Mouse (Mus musculus) forebrain, embryonic 16.5 days (tissue): ENCODE measurements around the gene Dcxr. TPM values are rescaled to one million over a fixed set of nuclear protein-coding genes. Genes with fewer than 3 reads are reported as not detected.
A peak's percentile ranks its signal among the peaks of the same experiment; 100 is the strongest.
"Not testable (repeated sequence)": the region's sequence is repeated elsewhere in the genome, so short reads cannot be mapped to it uniquely, and the experiment has no call there.

Experiments used
- ATAC-seq: fragments of 200-750 bp; cut with Nextera tagmentation; 2 replicates; pipeline ENCODE4 v1.8.0; 2017; ENCODE audit warnings: mild to moderate bottlenecking, moderate library complexity
- H3K27ac ChIP-seq: fragments of 300-500 bp; sonication (generic); 2 replicates; pipeline ENCODE4 v1.5.1; 2014; ENCODE audit warnings: low read length, control low read depth
- H3K27me3 ChIP-seq: fragments of 300-500 bp; sonication (generic); replicated peaks from 2 replicates; pipeline ENCODE4 v1.6.1; 2014; ENCODE audit warnings: low read length; ENCODE audit not compliant: control insufficient read depth, insufficient read depth
- H3K36me3 ChIP-seq: fragments of 300-500 bp; sonication (generic); 2 replicates; pipeline ENCODE4 v1.6.1; 2014; ENCODE audit not compliant: control insufficient read depth, insufficient read depth
- H3K4me1 ChIP-seq: fragments of 300-500 bp; sonication (generic); replicated peaks from 2 replicates; pipeline ENCODE4 v1.6.1; 2014; ENCODE audit warnings: low read length; ENCODE audit not compliant: control insufficient read depth, insufficient read depth
- H3K4me2 ChIP-seq: fragments of 300-500 bp; sonication (generic); 2 replicates; pipeline ENCODE4 v1.6.1; 2014; ENCODE audit warnings: mild to moderate bottlenecking, low read length, control low read depth
- H3K4me3 ChIP-seq: fragments of 300-500 bp; sonication (generic); replicated peaks from 2 replicates; pipeline ENCODE4 v1.5.1; 2014; ENCODE audit warnings: mild to moderate bottlenecking, low read length, control low read depth
- H3K9ac ChIP-seq: fragments of 300-500 bp; sonication (generic); replicated peaks from 2 replicates; pipeline ENCODE4 v1.6.1; 2014; ENCODE audit warnings: low read depth, low read length, control low read depth
- H3K9me3 ChIP-seq: fragments of 300-500 bp; sonication (generic); 2 replicates; pipeline ENCODE4 v1.6.1; 2016; ENCODE audit warnings: low read length; ENCODE audit not compliant: control insufficient read depth
- WGBS: fragments of 180-500 bp; shearing (Covaris S2); extraction: QIAGEN DNeasy Blood & Tissue Kit; methylation state at CpG from one replicate; pipeline ENCODE4 v1.1.7; 2014; 5-methylcytosine and 5-hydroxymethylcytosine counted together
- polyA plus RNA-seq: library from polyadenylated mRNA; unstranded; fragments of >200 nt; fragmentation: Nextera tagmentation; extraction: Ambion mirVana; gene quantifications from 2 replicates; pipeline ENCODE4 v1.2.1, GENCODE M21; 2015

The Dcxr gene
- 7.6 TPM in 2 replicates for polyA plus RNA-seq

DNA sequence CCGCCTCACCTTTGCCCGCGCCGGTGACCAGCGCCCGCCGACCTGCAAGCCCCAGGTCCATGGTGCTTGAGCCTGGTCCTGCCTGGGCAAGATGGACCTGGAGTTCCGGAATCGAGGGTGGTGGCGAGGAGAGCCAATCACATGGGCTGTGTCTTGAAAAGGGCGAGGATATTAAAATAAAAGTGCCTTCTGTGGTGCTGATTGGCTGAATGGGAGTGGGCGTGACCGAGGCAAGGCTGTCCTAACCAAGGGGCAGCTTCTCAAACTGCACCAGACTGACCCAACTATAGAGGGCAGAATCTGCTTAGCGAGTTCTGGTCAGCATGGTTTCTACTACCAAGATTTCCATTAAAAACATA lies at the start of gene Dcxr:
Gene Dcxr (minus strand): TSS at position 113 of the 359 bp plus-strand sequence.
- no peak within 1 kb of the TSS for H3K27ac ChIP-seq
- WGBS = 0% methylated on average over 14 of the region's 14 CpGs

DNA sequence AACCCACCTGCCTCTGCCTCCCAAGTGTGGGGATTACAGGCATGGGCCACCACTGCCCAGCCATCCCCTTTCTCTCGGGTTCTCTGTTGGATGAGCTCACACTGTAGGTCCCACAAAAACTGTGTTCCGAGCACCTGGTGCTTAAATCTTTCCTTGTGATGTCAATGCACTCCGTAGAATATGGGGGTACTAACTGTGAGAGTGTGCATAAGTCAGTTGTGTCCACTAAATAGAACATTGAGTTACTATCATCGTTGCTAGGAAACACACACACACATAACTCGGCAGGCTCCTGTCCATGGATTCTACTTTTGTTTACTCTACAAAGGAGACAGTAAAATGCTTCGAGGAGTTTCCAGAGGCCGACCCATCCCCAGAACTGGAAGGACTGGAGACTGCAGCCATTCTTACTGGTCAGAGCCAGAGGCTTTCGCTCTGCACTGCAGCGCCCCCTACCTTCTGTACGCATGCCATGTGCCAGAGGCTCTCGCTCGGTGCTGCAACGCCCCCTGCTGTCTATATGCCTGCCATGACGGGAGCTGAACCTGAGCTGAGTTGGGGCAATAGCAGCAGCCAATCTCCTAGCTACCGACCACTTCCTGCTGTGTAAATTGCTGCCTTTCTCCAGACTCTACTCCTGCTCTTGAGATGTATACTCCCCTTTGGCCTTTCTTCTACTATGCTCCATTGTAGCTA lies 48.8 kb upstream of the Dcxr start:
- WGBS = 26% methylated on average over 15 of the region's 15 CpGs
- H3K27ac ChIP-seq = no peak overlapping the region
- no peaks in the 10 kb centered on the region for H3K4me1 ChIP-seq
- peak; percentile 88 for ATAC-seq
- no peak overlapping the region for H3K4me3 ChIP-seq
- H3K27me3 ChIP-seq = no peaks in the 10 kb centered on the region
- no peak overlapping the region for H3K9ac ChIP-seq
- H3K4me2 ChIP-seq = no peak overlapping the region
- no peaks in the 10 kb centered on the region; the same call in 1 of the 2 replicates for H3K36me3 ChIP-seq
- H3K9me3 ChIP-seq = no peaks in the 10 kb centered on the region

More for the DNA sequence above, at the start of gene Dcxr:
- Histone ChIP-seq H3K9me3 (no peaks in the 10 kb centered on the region), H3K27me3 (no peaks in the 10 kb centered on the region), H3K36me3 (no peaks in the 10 kb centered on the region), H3K9ac (peak within 1 kb of the TSS; percentile 64), H3K4me2 (peak within 1 kb of the TSS; percentile 84), H3K4me1 (peaks cover 12% of the 10 kb centered on the region), H3K4me3 (peak within 1 kb of the TSS; percentile 54)
- ATAC-seq = peak; percentile 87

DNA sequence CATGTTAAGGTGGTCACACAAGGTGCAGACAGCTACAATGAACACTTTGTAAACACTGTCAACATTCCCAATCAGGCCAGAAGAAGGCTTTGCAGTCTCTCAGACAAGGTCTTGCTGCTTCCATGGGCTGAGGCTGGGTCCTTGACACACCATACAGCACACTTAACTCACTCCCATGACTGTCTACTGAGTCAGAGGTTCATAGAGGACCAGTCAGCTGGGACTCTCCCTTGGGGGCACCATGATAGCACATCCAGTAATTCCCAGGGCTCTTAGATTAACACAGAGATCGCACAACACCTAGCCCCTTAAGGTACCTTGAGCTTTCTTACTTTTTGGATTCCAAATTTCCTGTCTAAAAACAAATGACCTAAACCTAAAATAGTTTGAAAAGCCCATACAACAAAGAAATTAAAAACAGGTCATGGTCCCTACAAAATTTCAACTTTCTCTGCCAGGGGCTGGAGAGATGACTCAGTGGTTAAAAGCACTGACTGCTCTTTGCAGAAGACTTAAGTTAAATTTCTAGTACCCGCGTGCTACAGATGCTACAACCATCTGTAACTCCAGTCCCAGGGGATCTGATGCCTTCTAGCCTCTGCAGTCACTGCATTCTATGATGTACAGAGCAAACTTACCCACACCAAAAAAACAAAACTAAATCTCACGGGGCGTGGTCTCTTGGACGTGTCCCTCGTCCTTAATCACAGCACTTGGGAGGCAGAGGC lies 46.5 kb upstream of the Dcxr start:
- WGBS = 86% methylated on average over 7 of the region's 7 CpGs
- ATAC-seq = no peak
- H3K36me3 ChIP-seq = no peaks in the 10 kb centered on the region

DNA sequence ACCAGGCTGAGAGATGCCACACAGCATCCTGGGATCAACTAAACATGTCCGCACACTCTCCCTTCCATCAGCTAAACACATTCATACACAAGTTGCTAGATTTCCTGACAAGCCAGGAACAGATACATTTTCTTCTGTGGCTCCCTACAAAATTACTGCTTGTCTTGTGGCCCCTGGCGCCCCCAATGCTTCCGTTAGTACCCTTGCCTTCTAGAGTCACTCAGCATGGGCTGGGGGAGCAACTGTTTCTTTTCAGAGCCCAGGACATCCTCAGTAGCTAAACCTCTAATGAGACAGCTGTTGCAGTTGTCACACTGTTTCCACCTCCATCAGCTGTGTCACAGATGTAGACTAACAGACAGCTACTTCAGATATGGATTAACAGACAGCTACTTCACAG lies 45.7 kb upstream of the Dcxr start:
- ATAC-seq = no peak
- 86% methylated on average over 3 of the region's 3 CpGs for WGBS
- no peaks in the 10 kb centered on the region for H3K9me3 ChIP-seq

More for the DNA sequence above, 46.5 kb upstream of the Dcxr start:
- Histone ChIP-seq H3K27ac (no peak overlapping the region), H3K4me3 (no peak overlapping the region), H3K9ac (no peak overlapping the region), H3K9me3 (no peaks in the 10 kb centered on the region), H3K27me3 (no peaks in the 10 kb centered on the region), H3K4me2 (no peak overlapping the region), H3K4me1 (no peaks in the 10 kb centered on the region)

DNA sequence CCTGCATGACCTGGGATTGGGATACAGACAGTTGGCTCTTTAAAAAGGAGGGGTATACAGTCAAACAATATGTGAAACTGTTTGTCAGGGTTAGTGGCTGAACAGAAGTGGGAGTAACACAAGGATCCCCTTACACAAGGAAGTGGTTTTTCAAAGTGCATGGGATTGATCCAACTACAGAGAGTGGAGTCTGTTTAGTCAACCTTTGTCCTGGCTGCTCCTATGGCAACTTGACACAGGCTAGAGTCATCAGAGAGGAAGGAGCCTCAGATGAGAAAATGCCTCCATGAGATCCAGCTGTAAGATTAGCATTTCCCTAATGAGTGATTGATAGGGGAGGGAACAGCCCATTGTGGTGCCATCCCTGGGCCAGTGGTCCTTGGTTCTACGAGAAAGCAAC lies 41.1 kb upstream of the Dcxr start:
- Histone ChIP-seq H3K27me3 (no peaks in the 10 kb centered on the region), H3K4me2 (no peak overlapping the region), H3K9ac (no peak overlapping the region), H3K9me3 (no peaks in the 10 kb centered on the region), H3K4me1 (no peaks in the 10 kb centered on the region), H3K4me3 (no peak overlapping the region), H3K27ac (no peak overlapping the region), H3K36me3 (no peaks in the 10 kb centered on the region)
- WGBS = 64% methylated on average over 1 of the region's 1 CpGs
- ATAC-seq = no peak

More for the DNA sequence above, 45.7 kb upstream of the Dcxr start:
- Histone ChIP-seq H3K4me2 (no peak overlapping the region), H3K4me3 (no peak overlapping the region), H3K27ac (no peak overlapping the region), H3K36me3 (no peaks in the 10 kb centered on the region), H3K4me1 (no peaks in the 10 kb centered on the region), H3K9ac (no peak overlapping the region), H3K27me3 (no peaks in the 10 kb centered on the region)

DNA sequence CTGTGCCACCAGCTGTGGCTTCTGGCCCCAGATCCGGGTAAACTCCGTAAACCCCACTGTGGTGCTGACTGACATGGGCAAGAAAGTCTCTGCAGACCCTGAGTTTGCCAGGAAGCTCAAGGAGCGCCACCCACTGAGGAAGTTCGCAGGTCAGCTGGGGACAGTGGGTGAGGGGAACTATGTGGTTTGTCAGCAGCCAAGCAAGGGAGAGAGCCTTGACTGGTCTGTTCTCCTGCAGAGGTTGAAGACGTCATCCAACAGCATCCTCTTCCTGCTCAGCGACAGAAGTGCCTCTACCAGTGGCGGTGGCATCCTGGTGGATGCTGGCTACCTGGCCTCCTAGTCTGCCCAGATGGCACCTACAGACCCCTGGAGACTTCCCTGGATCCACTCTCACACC lies 39.9 kb upstream of the Dcxr start:
- H3K36me3 ChIP-seq, H3K27me3 ChIP-seq, H3K27ac ChIP-seq, H3K4me1 ChIP-seq, H3K9me3 ChIP-seq, H3K4me2 ChIP-seq, ATAC-seq, H3K4me3 ChIP-seq, H3K9ac ChIP-seq: not testable (repeated sequence)
- WGBS = 79% methylated on average over 3 of the region's 7 CpGs

DNA sequence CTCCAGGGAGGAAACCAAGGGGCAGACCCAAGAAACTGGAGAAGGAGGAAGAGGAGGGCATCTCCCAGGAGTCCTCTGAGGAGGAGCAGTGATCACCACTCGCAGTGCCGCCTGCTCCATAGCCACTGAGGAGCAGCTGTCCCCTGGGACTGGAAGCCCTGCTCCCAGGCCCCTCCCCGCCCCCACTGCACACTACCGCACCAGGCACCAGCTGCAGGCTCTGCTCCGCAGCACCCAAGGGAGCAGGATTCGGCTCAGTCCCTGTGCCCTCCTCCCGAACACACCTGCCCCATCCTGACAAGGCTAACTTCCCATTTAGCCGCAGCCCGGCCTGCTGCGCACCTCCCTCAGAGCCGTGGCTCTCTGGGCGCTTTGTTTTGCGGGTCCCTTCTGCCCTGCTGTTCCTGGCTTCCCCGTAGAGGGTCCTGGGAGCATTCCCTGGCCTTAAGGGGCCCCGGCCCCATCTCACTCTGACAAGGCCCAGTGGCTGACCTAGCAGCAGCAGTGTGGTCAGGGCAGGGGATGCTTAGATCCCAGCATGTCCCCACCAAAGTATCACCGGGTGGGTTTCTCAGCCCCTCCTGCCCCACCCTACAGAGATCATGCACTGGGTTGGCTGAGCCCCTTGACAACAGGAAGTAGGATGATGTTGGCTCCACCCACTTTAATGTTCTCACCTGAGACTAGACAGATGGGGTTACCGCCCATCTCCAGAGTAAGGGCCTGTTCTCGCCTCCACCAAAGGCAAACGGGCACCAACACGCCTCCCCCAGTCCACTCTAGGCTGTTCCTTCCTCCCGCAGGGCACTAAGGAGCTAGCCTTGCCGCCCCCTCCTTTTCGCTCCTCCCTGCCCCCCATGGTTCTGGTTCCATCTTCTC lies 36.3 kb upstream of the Dcxr start:
- not testable (repeated sequence) for H3K9ac ChIP-seq, H3K36me3 ChIP-seq, H3K9me3 ChIP-seq, H3K27me3 ChIP-seq, H3K4me1 ChIP-seq, H3K27ac ChIP-seq, H3K4me3 ChIP-seq, H3K4me2 ChIP-seq
- 15% methylated on average over 6 of the region's 23 CpGs for WGBS
- ATAC-seq = 0 out of 2 replicates have a peak, but pooled peaks have one; percentile 36

DNA sequence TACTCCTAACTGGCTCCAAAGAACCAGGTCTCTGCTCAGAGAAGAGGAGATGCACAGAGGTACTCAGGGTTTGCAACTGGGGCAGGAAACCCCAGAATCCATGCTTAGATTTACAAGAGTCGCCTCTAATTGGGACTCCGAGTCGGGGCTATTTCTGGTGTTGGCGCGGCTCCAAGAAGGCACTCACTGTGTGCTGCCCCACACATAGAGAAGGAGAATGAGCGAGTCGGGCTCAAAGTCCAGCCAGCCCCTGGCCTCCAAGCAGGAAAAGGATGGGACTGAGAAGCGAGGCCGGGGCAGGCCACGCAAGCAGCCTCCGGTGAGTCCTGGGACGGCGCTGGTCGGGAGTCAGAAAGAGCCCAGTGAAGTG lies 35.6 kb upstream of the Dcxr start, which contains the start of gene Hmga1b:
Gene Hmga1b (plus strand): TSS at position 123 of the 370 bp plus-strand sequence.
- H3K4me3 ChIP-seq, H3K9me3 ChIP-seq, H3K36me3 ChIP-seq, H3K27me3 ChIP-seq, H3K4me2 ChIP-seq, H3K27ac ChIP-seq, H3K9ac ChIP-seq, H3K4me1 ChIP-seq, ATAC-seq: not testable (repeated sequence)
- 18% methylated on average over 12 of the region's 14 CpGs for WGBS
